Mouse (Mus musculus) embryonic facial prominence, embryonic 15.5 days (tissue): Measurements from ENCODE around the gene Rbms3. TPM values are rescaled to one million over a fixed set of nuclear protein-coding genes. Genes with fewer than 3 reads are reported as not detected.

ENCODE experiments used
- ATAC-seq: fragments of 200-750 bp; cut with Nextera tagmentation; 2 replicates; pipeline ENCODE4 v1.8.0; 2017; ENCODE audit warnings: low read depth, moderate TSS enrichment; ENCODE audit not compliant: insufficient number of reproducible peaks, low FRiP score, low TSS enrichment
- H3K27ac ChIP-seq: fragments of 300-500 bp; sonication (generic); replicated peaks from 2 replicates; pipeline ENCODE4 v1.5.1; 2015; ENCODE audit warnings: mild to moderate bottlenecking, inconsistent platforms
- H3K27me3 ChIP-seq: fragments of 300-500 bp; sonication (generic); 2 replicates; pipeline ENCODE4 v1.6.1; 2015; ENCODE audit warnings: inconsistent platforms
- H3K36me3 ChIP-seq: fragments of 300-500 bp; sonication (generic); 2 replicates; pipeline ENCODE4 v1.6.1; 2015; ENCODE audit warnings: mild to moderate bottlenecking, inconsistent platforms
- H3K4me1 ChIP-seq: fragments of 300-500 bp; sonication (generic); 2 replicates; pipeline ENCODE4 v1.6.1; 2015; ENCODE audit warnings: inconsistent platforms
- H3K4me2 ChIP-seq: fragments of 300-500 bp; sonication (generic); replicated peaks from 2 replicates; pipeline ENCODE4 v1.6.1; 2015; ENCODE audit warnings: mild to moderate bottlenecking, inconsistent platforms
- H3K4me3 ChIP-seq: fragments of 300-500 bp; sonication (generic); replicated peaks from 2 replicates; pipeline ENCODE4 v1.5.1; 2015; ENCODE audit warnings: mild to moderate bottlenecking, inconsistent platforms
- H3K9ac ChIP-seq: fragments of 300-500 bp; sonication (generic); 2 replicates; pipeline ENCODE4 v1.6.1; 2015; ENCODE audit warnings: inconsistent platforms
- H3K9me3 ChIP-seq: fragments of 300-500 bp; sonication (generic); replicated peaks from 2 replicates; pipeline ENCODE4 v1.6.1; 2016; ENCODE audit warnings: inconsistent platforms
- WGBS: fragments of 180-500 bp; shearing (Covaris S2); methylation state at CpG from one replicate; pipeline ENCODE4 v1.1.7; 2015; 5-methylcytosine and 5-hydroxymethylcytosine counted together
- polyA plus RNA-seq: library from polyadenylated mRNA; unstranded; fragments of >200 nt; fragmentation: Nextera tagmentation; extraction: Ambion mirVana; gene quantifications from 2 replicates; pipeline ENCODE4 v1.2.1, GENCODE M21; 2015

Rbms3 gene
- polyA plus RNA-seq = 84.3 and 90.0 TPM in 2 replicates

- H3K4me2 ChIP-seq = no peak within 1 kb of the TSS
- H3K4me3 ChIP-seq = no peak within 1 kb of the TSS
- 70% methylated on average over 9 of the region's 9 CpGs for WGBS
- ATAC-seq = no peak
- no peak within 1 kb of the TSS for H3K9ac ChIP-seq
- no peaks in the 10 kb centered on the region for H3K4me1 ChIP-seq
- H3K27ac ChIP-seq = no peak within 1 kb of the TSS
- H3K9me3 ChIP-seq = no peaks in the 10 kb centered on the region
- H3K36me3 ChIP-seq = no peaks in the 10 kb centered on the region
- no peaks in the 10 kb centered on the region for H3K27me3 ChIP-seq
Measured at GRCm38 (mm10) chr9:117629771-117630170, at the start of gene Rbms3. Gene Rbms3, minus strand, starts transcription at chr9:117629913.

DNA sequence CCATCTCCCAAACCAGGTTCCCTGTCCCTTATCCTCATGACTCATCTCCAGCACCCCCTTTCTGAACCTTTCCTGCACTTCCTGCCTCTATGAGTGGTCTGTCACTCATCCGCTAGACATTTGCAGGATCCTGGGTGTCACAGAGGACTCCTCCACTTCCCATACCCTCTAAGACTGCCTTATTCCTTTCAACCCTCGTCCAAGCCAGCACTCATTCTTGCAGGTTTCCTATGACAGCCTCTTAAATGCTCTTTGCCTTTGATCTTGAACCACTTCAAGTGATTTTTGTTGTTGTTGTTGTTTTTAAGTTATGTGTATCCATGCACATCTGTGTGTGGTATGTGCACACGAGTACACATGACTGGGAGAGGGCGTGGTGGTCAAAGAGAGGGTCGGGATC is 43.6 kb upstream of the Rbms3 start:
- Histone ChIP-seq H3K27ac (no peak overlapping the region), H3K36me3 (no peaks in the 10 kb centered on the region), H3K4me1 (no peaks in the 10 kb centered on the region), H3K4me3 (no peak overlapping the region), H3K9me3 (no peaks in the 10 kb centered on the region), H3K9ac (no peak overlapping the region), H3K4me2 (no peak overlapping the region), H3K27me3 (no peaks in the 10 kb centered on the region)
- 80% methylated on average over 5 of the region's 5 CpGs for WGBS
- no peak for ATAC-seq

DNA sequence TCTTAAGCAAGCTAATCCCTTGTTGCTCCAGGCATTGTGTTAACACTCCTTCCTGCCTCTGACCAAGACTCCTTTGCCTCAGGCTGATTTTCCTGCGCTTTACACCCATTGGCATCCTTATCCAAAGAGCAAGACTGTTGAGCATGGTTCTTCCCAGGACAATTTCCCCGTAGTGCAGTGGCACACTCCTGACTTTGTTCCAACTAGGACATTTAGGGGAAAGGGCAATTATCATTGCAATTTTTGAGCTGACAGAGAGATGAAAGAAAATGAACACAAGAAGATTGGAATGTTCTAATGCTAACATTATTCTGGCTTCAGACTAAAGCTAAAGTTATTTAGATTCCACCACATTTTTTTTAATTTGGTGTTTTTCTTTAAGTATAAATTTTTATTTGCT is 24.9 kb upstream of the Rbms3 start:
- no peaks in the 10 kb centered on the region for H3K4me1 ChIP-seq
- H3K9ac ChIP-seq = no peak overlapping the region
- ATAC-seq = no peak
- no peak overlapping the region for H3K4me2 ChIP-seq
- no peak overlapping the region for H3K27ac ChIP-seq
- H3K4me3 ChIP-seq = no peak overlapping the region
- H3K9me3 ChIP-seq = no peaks in the 10 kb centered on the region
- no peaks in the 10 kb centered on the region for H3K36me3 ChIP-seq
- WGBS = 36% methylated on average over 2 of the region's 2 CpGs
- H3K27me3 ChIP-seq = no peaks in the 10 kb centered on the region

GRCm38 (mm10) chr9:117653641-117654040 is 23.9 kb upstream of the Rbms3 start:
- Histone ChIP-seq H3K4me2 (no peak overlapping the region), H3K4me1 (no peaks in the 10 kb centered on the region), H3K27ac (no peak overlapping the region), H3K4me3 (no peak overlapping the region), H3K36me3 (no peaks in the 10 kb centered on the region), H3K9ac (no peak overlapping the region), H3K27me3 (no peaks in the 10 kb centered on the region), H3K9me3 (no peaks in the 10 kb centered on the region)
- WGBS = 40% methylated on average over 5 of the region's 5 CpGs
- no peak for ATAC-seq

- H3K36me3 ChIP-seq = no peaks in the 10 kb centered on the region
- H3K27me3 ChIP-seq = no peaks in the 10 kb centered on the region
- H3K9me3 ChIP-seq = no peaks in the 10 kb centered on the region
- no peak for ATAC-seq
- no peak overlapping the region for H3K9ac ChIP-seq
- no peak overlapping the region for H3K4me3 ChIP-seq
- H3K27ac ChIP-seq = no peak overlapping the region
- no peaks in the 10 kb centered on the region for H3K4me1 ChIP-seq
- 64% methylated on average over 2 of the region's 2 CpGs for WGBS
- H3K4me2 ChIP-seq = no peak overlapping the region
Measured at GRCm38 (mm10) chr9:117646131-117646530, 16.4 kb upstream of the Rbms3 start.

- no peak overlapping the region for H3K9ac ChIP-seq
- 68% methylated on average over 4 of the region's 4 CpGs for WGBS
- no peaks in the 10 kb centered on the region for H3K36me3 ChIP-seq
- H3K9me3 ChIP-seq = no peaks in the 10 kb centered on the region
- no peak overlapping the region for H3K4me3 ChIP-seq
- H3K4me2 ChIP-seq = no peak overlapping the region
- no peaks in the 10 kb centered on the region for H3K4me1 ChIP-seq
- no peaks in the 10 kb centered on the region for H3K27me3 ChIP-seq
- no peak; the same call in 1 of the 2 replicates for ATAC-seq
- H3K27ac ChIP-seq = no peak overlapping the region
Measured at GRCm38 (mm10) chr9:117641090-117641782, 11.5 kb upstream of the Rbms3 start.

DNA sequence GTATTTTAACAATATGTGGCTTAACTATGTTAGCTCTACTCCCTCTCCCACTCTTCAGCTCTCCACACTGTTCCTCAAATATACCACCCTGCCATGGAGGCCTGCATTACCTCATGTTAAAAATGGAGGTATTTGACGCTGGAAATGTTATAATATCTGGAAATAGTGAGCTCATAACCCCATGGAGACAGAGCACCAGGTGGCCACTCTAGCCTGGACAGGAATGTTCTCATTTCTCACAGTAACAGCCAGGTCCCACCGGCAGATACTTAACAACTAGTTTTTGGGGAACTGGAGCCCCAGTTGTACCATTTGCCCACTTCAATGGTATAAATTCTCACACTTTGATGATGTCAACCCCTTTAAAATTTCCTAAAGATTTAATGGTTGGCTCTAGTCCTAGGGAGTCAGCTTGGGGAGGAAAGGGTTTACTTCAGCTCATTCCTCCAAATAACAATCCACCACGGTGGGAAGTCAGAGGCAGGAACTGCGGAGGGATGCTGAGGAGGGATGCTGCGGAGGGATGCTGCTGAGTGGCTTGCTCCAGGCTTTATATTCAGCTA is 9.0 kb upstream of the Rbms3 start:
- ATAC-seq = no peak
- 72% methylated on average over 5 of the region's 5 CpGs for WGBS
- Histone ChIP-seq H3K36me3 (no peaks in the 10 kb centered on the region), H3K9me3 (no peaks in the 10 kb centered on the region), H3K4me3 (no peak overlapping the region), H3K9ac (no peak overlapping the region), H3K27me3 (no peaks in the 10 kb centered on the region), H3K27ac (no peak overlapping the region), H3K4me1 (no peaks in the 10 kb centered on the region), H3K4me2 (no peak overlapping the region)

DNA sequence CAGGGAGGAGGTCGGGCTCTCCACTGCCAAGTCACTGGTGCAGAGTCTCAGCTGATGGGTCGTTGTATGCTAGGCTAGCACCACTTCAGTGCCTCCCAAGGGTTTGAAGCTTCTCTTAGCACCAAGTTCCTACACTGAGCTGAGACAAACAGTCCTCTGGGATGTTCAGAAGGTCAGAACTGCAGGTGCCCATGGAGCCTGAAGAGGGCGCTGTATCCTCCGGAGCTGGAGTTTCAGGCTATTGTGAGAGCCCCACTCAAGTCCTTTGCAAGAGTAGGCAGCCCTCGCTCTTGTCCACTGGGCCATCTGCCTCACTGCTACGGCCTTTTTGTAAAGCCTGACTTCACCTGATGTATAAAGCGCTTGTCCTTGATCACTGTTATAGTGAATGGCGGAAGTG is 6.8 kb upstream of the Rbms3 start:
- Histone ChIP-seq H3K4me2 (no peak overlapping the region), H3K36me3 (no peaks in the 10 kb centered on the region), H3K9ac (no peak overlapping the region), H3K27me3 (no peaks in the 10 kb centered on the region), H3K4me3 (no peak overlapping the region), H3K4me1 (no peaks in the 10 kb centered on the region), H3K27ac (no peak overlapping the region), H3K9me3 (no peaks in the 10 kb centered on the region)
- no peak for ATAC-seq
- WGBS = 77% methylated on average over 8 of the region's 8 CpGs

DNA sequence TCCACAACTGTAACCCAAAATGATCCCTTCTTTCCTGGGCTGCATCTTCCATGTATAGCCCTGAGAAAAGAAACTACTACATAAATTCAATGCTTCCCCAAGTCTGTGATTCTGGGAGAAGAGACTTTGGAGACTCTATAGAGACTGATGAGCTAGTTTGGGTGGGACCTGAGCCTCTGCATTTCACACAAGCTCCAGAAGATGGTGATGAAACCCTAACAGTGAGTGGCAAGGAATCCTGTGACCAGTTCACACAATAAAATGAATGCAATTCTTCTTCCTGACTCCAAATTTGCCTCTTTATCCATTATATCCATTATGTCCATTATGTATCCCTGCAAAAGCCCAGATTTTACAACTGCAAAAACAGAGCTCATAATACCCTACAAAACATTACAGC is 2.5 kb downstream of the Rbms3 start:
- no peaks in the 10 kb centered on the region for H3K36me3 ChIP-seq
- no peak overlapping the region for H3K4me3 ChIP-seq
- no peak for ATAC-seq
- no peak overlapping the region for H3K27ac ChIP-seq
- no peaks in the 10 kb centered on the region for H3K4me1 ChIP-seq
- no peaks in the 10 kb centered on the region for H3K27me3 ChIP-seq
- H3K9me3 ChIP-seq = no peaks in the 10 kb centered on the region
- H3K4me2 ChIP-seq = no peak overlapping the region
- H3K9ac ChIP-seq = no peak overlapping the region

- ATAC-seq = no peak
- Histone ChIP-seq H3K4me3 (no peak overlapping the region), H3K36me3 (no peaks in the 10 kb centered on the region), H3K9me3 (no peaks in the 10 kb centered on the region), H3K27ac (no peak overlapping the region), H3K4me1 (no peaks in the 10 kb centered on the region), H3K4me2 (no peak overlapping the region), H3K9ac (no peak overlapping the region), H3K27me3 (no peaks in the 10 kb centered on the region)
- WGBS = 74% methylated on average over 5 of the region's 5 CpGs
Measured at GRCm38 (mm10) chr9:117600781-117601180, 28.9 kb downstream of the Rbms3 start.

DNA sequence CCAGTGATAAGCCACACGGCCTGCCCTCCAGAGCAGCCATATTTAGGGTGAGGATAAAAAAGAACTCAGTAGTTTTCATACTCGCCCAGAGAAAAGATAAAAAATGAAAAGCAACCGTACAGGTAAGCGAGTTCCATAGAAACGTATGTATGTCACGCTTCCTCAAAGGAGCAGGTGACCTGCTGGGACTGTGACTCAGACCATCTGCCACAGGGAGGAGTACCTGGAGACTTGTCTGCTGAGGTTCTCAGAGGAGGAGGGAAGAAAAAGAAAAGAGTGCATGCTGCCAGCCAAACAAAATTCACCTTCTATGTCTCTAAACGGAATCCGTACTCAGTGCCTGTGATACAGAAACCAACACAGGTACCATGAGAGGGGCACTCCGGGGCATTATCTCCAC is 30.4 kb downstream of the Rbms3 start:
- no peak overlapping the region for H3K4me2 ChIP-seq
- no peaks in the 10 kb centered on the region for H3K4me1 ChIP-seq
- ATAC-seq = no peak
- H3K4me3 ChIP-seq = no peak overlapping the region
- H3K27ac ChIP-seq = no peak overlapping the region
- H3K9ac ChIP-seq = no peak overlapping the region
- WGBS = 88% methylated on average over 9 of the region's 9 CpGs
- no peaks in the 10 kb centered on the region for H3K9me3 ChIP-seq
- H3K36me3 ChIP-seq = no peaks in the 10 kb centered on the region
- H3K27me3 ChIP-seq = no peaks in the 10 kb centered on the region

- no peaks in the 10 kb centered on the region for H3K4me1 ChIP-seq
- no peak for ATAC-seq
- H3K27ac ChIP-seq = no peak overlapping the region
- WGBS = 62% methylated on average over 5 of the region's 5 CpGs
- no peak overlapping the region for H3K9ac ChIP-seq
- H3K4me3 ChIP-seq = no peak overlapping the region
- no peaks in the 10 kb centered on the region for H3K27me3 ChIP-seq
- no peaks in the 10 kb centered on the region for H3K36me3 ChIP-seq
- H3K4me2 ChIP-seq = no peak overlapping the region
- H3K9me3 ChIP-seq = no peaks in the 10 kb centered on the region
Measured at GRCm38 (mm10) chr9:117596162-117596561, 33.6 kb downstream of the Rbms3 start.
